Mouse (Mus musculus) brain, embryonic 14.5 days (tissue): ENCODE data around the gene Meltf.

ENCODE experiments used
- CTCF ChIP-seq: fragments of 200-500 bp; IDR thresholded peaks from 2 replicates; pipeline ENCODE4 v1.5.1; 2012; ENCODE audit warnings: inconsistent platforms, mild to moderate bottlenecking, moderate library complexity, borderline replicate concordance; ENCODE audit not compliant: insufficient read depth, insufficient read length; ENCODE audit errors: extremely low read depth
- POLR2A ChIP-seq: fragments of 200-500 bp; IDR thresholded peaks from 2 replicates; pipeline ENCODE4 v1.6.1; 2012; ENCODE audit warnings: mild to moderate bottlenecking, inconsistent platforms, borderline replicate concordance; ENCODE audit not compliant: poor library complexity, insufficient read depth, insufficient read length, severe bottlenecking; ENCODE audit errors: extremely low read depth

- no peak for TF ChIP-seq POLR2A
- TF ChIP-seq CTCF, result no peak
These were observed 48.1 kb downstream of the Meltf start for GRCm38 (mm10) chr16:31926547-31927182.
